Mouse (Mus musculus): ENCODE measurements around the gene Eci2. TPM values are rescaled to one million over a fixed set of nuclear protein-coding genes. Genes with fewer than 3 reads are reported as not detected.
"Not testable (repeated sequence)": the region's sequence is repeated elsewhere in the genome, so short reads cannot be mapped to it uniquely, and the experiment has no call there.

Gene Eci2
- polyA plus RNA-seq, 1 experiment: 24.4 TPM

GRCm38 (mm10) chr13:35016067-35016466 lies 10.8 kb downstream of the Eci2 start:
- no peak for TF ChIP-seq POLR2A (IDR thresholded peaks at IDR 0.05; ENCODE audit: borderline replicate concordance, control insufficient read depth, low read depth, low read length)
- no peak for TF ChIP-seq CTCF (IDR thresholded peaks at IDR 0.05; ENCODE audit: control insufficient read depth, insufficient read depth, low read length)
- no peak overlapping the region for H3K27ac ChIP-seq (ENCODE audit: control insufficient read depth, insufficient read depth, low read depth, low read length, poor library complexity)
- WGBS: 93% methylated on average over 1 of the region's 1 CpGs

GRCm38 (mm10) chr13:34995925-34996324 lies 31.0 kb downstream of the Eci2 start:
- WGBS: 58% methylated on average over 2 of the region's 2 CpGs

More at GRCm38 (mm10) chr13:35016067-35016466, 10.8 kb downstream of the Eci2 start:
- Histone ChIP-seq H3K4me1 (ENCODE audit: control insufficient read depth, insufficient read depth, low read length) (no peaks in the 10 kb centered on the region), H3K4me3 (replicated peaks; ENCODE audit: control insufficient read depth, low read depth, low read length) (no peak overlapping the region)

GRCm38 (mm10) chr13:34993983-34994811 lies 32.7 kb downstream of the Eci2 start:
- WGBS: under 1% methylated on average over 33 of the region's 33 CpGs
- TF ChIP-seq CTCF (IDR thresholded peaks at IDR 0.05; ENCODE audit: control insufficient read depth, insufficient read depth, low read length) (no peak), POLR2A (IDR thresholded peaks at IDR 0.05; ENCODE audit: borderline replicate concordance, control insufficient read depth, low read depth, low read length) (peak; percentile 78)
- peak overlapping the region; percentile 80 for H3K4me3 ChIP-seq (replicated peaks; ENCODE audit: control insufficient read depth, low read depth, low read length)
- H3K4me1 ChIP-seq (ENCODE audit: control insufficient read depth, insufficient read depth, low read length): no peaks in the 10 kb centered on the region
- peak overlapping the region; percentile 44 for H3K27ac ChIP-seq (ENCODE audit: control insufficient read depth, insufficient read depth, low read depth, low read length, poor library complexity)

More at GRCm38 (mm10) chr13:34995925-34996324, 31.0 kb downstream of the Eci2 start:
- H3K4me1 ChIP-seq (ENCODE audit: control insufficient read depth, insufficient read depth, low read length): no peaks in the 10 kb centered on the region
- TF ChIP-seq CTCF (IDR thresholded peaks at IDR 0.05; ENCODE audit: control insufficient read depth, insufficient read depth, low read length) (no peak), POLR2A (IDR thresholded peaks at IDR 0.05; ENCODE audit: borderline replicate concordance, control insufficient read depth, low read depth, low read length) (no peak)
- no peak overlapping the region for H3K27ac ChIP-seq (ENCODE audit: control insufficient read depth, insufficient read depth, low read depth, low read length, poor library complexity)
- no peak overlapping the region for H3K4me3 ChIP-seq (replicated peaks; ENCODE audit: control insufficient read depth, low read depth, low read length)

- WGBS: under 1% methylated on average over 22 of the region's 22 CpGs
- TF ChIP-seq POLR2A (IDR thresholded peaks at IDR 0.05; ENCODE audit: borderline replicate concordance, control insufficient read depth, low read depth, low read length): no peak
- peak overlapping the region; percentile 80 for H3K4me3 ChIP-seq (replicated peaks; ENCODE audit: control insufficient read depth, low read depth, low read length)
- no peaks in the 10 kb centered on the region for H3K4me1 ChIP-seq (ENCODE audit: control insufficient read depth, insufficient read depth, low read length)
- peak overlapping the region; percentile 44 for H3K27ac ChIP-seq (ENCODE audit: control insufficient read depth, insufficient read depth, low read depth, low read length, poor library complexity)
These were observed 33.3 kb downstream of the Eci2 start for GRCm38 (mm10) chr13:34993595-34993982.

- WGBS: 63% methylated on average over 4 of the region's 4 CpGs
- TF ChIP-seq POLR2A (IDR thresholded peaks at IDR 0.05; ENCODE audit: borderline replicate concordance, control insufficient read depth, low read depth, low read length) (no peak), CTCF (IDR thresholded peaks at IDR 0.05; ENCODE audit: control insufficient read depth, insufficient read depth, low read length) (no peak)
- H3K27ac ChIP-seq (ENCODE audit: control insufficient read depth, insufficient read depth, low read depth, low read length, poor library complexity): no peak overlapping the region
- H3K4me1 ChIP-seq (ENCODE audit: control insufficient read depth, insufficient read depth, low read length): no peaks in the 10 kb centered on the region
- H3K4me3 ChIP-seq (replicated peaks; ENCODE audit: control insufficient read depth, low read depth, low read length): no peak overlapping the region
These were observed 33.8 kb downstream of the Eci2 start for GRCm38 (mm10) chr13:34993085-34993484.

GRCm38 (mm10) chr13:34991581-34992273 lies 35.2 kb downstream of the Eci2 start:
- Histone ChIP-seq H3K4me1 (ENCODE audit: control insufficient read depth, insufficient read depth, low read length) (no peaks in the 10 kb centered on the region), H3K27ac (ENCODE audit: control insufficient read depth, insufficient read depth, low read depth, low read length, poor library complexity) (no peak overlapping the region), H3K4me3 (replicated peaks; ENCODE audit: control insufficient read depth, low read depth, low read length) (no peak overlapping the region)
- 53% methylated on average over 4 of the region's 4 CpGs for WGBS
- TF ChIP-seq CTCF (IDR thresholded peaks at IDR 0.05; ENCODE audit: control insufficient read depth, insufficient read depth, low read length): no peak
- TF ChIP-seq POLR2A (IDR thresholded peaks at IDR 0.05; ENCODE audit: borderline replicate concordance, control insufficient read depth, low read depth, low read length): no peak

- not testable (repeated sequence) for H3K27ac ChIP-seq (ENCODE audit: control insufficient read depth, insufficient read depth, low read depth, low read length, poor library complexity); H3K4me1 ChIP-seq (ENCODE audit: control insufficient read depth, insufficient read depth, low read length); H3K4me3 ChIP-seq (replicated peaks; ENCODE audit: control insufficient read depth, low read depth, low read length)
- 59% methylated on average over 1 of the region's 1 CpGs for WGBS
These were observed 43.4 kb downstream of the Eci2 start for GRCm38 (mm10) chr13:34983479-34983878.

- not testable (repeated sequence) for H3K4me1 ChIP-seq (ENCODE audit: control insufficient read depth, insufficient read depth, low read length); H3K27ac ChIP-seq (ENCODE audit: control insufficient read depth, insufficient read depth, low read depth, low read length, poor library complexity); H3K4me3 ChIP-seq (replicated peaks; ENCODE audit: control insufficient read depth, low read depth, low read length)
- 85% methylated on average over 5 of the region's 5 CpGs for WGBS
These were observed 48.3 kb downstream of the Eci2 start for GRCm38 (mm10) chr13:34978635-34979034.

Data from bone marrow, adult 2 months (tissue).